Mouse (Mus musculus) midbrain, embryonic 16.5 days (tissue): ENCODE data around the gene Pigh. TPM values are rescaled to one million over a fixed set of nuclear protein-coding genes. Genes with fewer than 3 reads are reported as not detected.

Experiments used
- ATAC-seq: fragments of 200-750 bp; cut with Nextera tagmentation; 2 replicates; pipeline ENCODE4 v1.8.0; 2017; ENCODE audit warnings: moderate TSS enrichment
- H3K27ac ChIP-seq: fragments of 300-500 bp; sonication (generic); 2 replicates; pipeline ENCODE4 v1.5.1; 2014; ENCODE audit warnings: mild to moderate bottlenecking, low read length, mixed read lengths
- H3K27me3 ChIP-seq: fragments of 300-500 bp; sonication (generic); 2 replicates; pipeline ENCODE4 v1.6.1; 2014; ENCODE audit warnings: low read depth, low read length, mixed read lengths; ENCODE audit not compliant: control insufficient read depth, insufficient read depth
- H3K36me3 ChIP-seq: fragments of 300-500 bp; sonication (generic); 2 replicates; pipeline ENCODE4 v1.6.1; 2014; ENCODE audit warnings: mild to moderate bottlenecking, low read length, moderate library complexity, mixed read lengths; ENCODE audit not compliant: control insufficient read depth, insufficient read depth
- H3K4me1 ChIP-seq: fragments of 300-500 bp; sonication (generic); 2 replicates; pipeline ENCODE4 v1.6.1; 2014; ENCODE audit warnings: mild to moderate bottlenecking, low read length, mixed read lengths; ENCODE audit not compliant: control insufficient read depth, insufficient read depth
- H3K4me2 ChIP-seq: fragments of 300-500 bp; sonication (generic); 2 replicates; pipeline ENCODE4 v1.6.1; 2014; ENCODE audit warnings: mild to moderate bottlenecking, low read length, mixed read lengths
- H3K4me3 ChIP-seq: fragments of 300-500 bp; sonication (generic); 2 replicates; pipeline ENCODE4 v1.5.1; 2014; ENCODE audit warnings: low read depth, mild to moderate bottlenecking, low read length, moderate library complexity, mixed read lengths
- H3K9ac ChIP-seq: fragments of 300-500 bp; sonication (generic); 2 replicates; pipeline ENCODE4 v1.6.1; 2014; ENCODE audit warnings: low read depth, low read length, mixed read lengths
- H3K9me3 ChIP-seq: fragments of 300-500 bp; sonication (generic); replicated peaks from 2 replicates; pipeline ENCODE4 v1.6.1; 2014; ENCODE audit warnings: mild to moderate bottlenecking, low read length, mixed read lengths; ENCODE audit not compliant: control insufficient read depth, poor library complexity, severe bottlenecking
- WGBS: fragments of 180-500 bp; shearing (Covaris S2); extraction: QIAGEN DNeasy Blood & Tissue Kit; methylation state at CpG from one replicate; pipeline ENCODE4 v1.1.7; 2014; 5-methylcytosine and 5-hydroxymethylcytosine counted together
- polyA plus RNA-seq: library from polyadenylated mRNA; unstranded; fragments of >200 nt; fragmentation: Nextera tagmentation; extraction: Ambion mirVana; gene quantifications from 2 replicates; pipeline ENCODE4 v1.2.1, GENCODE M21; 2015

Pigh gene
- polyA plus RNA-seq, 1 experiment from 2014 or later, result 19.6 TPM

GRCm38 (mm10) chr12:79059573-79059972 is 29.9 kb downstream of the Pigh start:
- Histone ChIP-seq H3K36me3 (peaks cover 7% of the 10 kb centered on the region; the same call in 1 of the 2 replicates), H3K4me2 (no peak overlapping the region), H3K27ac (no peak overlapping the region), H3K9me3 (no peaks in the 10 kb centered on the region), H3K27me3 (no peaks in the 10 kb centered on the region), H3K4me1 (no peaks in the 10 kb centered on the region), H3K9ac (no peak overlapping the region), H3K4me3 (no peak overlapping the region)
- no peak for ATAC-seq
- 77% methylated on average over 6 of the region's 6 CpGs for WGBS

- no peak for ATAC-seq
- H3K9ac ChIP-seq, result no peak overlapping the region
Measured at GRCm38 (mm10) chr12:79055276-79055675, 34.2 kb downstream of the Pigh start.

GRCm38 (mm10) chr12:79052073-79052472 is 37.4 kb downstream of the Pigh start:
- Histone ChIP-seq H3K4me1 (no peaks in the 10 kb centered on the region), H3K9ac (no peak overlapping the region), H3K27me3 (no peaks in the 10 kb centered on the region), H3K36me3 (peaks cover 13% of the 10 kb centered on the region; the same call in 1 of the 2 replicates), H3K4me2 (no peak overlapping the region), H3K27ac (no peak overlapping the region), H3K4me3 (no peak overlapping the region), H3K9me3 (no peaks in the 10 kb centered on the region)
- WGBS, result 95% methylated on average over 2 of the region's 2 CpGs
- ATAC-seq, result no peak

More at GRCm38 (mm10) chr12:79055276-79055675, 34.2 kb downstream of the Pigh start:
- Histone ChIP-seq H3K4me1 (no peaks in the 10 kb centered on the region), H3K4me2 (no peak overlapping the region), H3K27me3 (no peaks in the 10 kb centered on the region), H3K4me3 (no peak overlapping the region), H3K36me3 (peaks cover 17% of the 10 kb centered on the region; the same call in 1 of the 2 replicates), H3K9me3 (no peaks in the 10 kb centered on the region), H3K27ac (no peak overlapping the region)
- WGBS, result 96% methylated on average over 7 of the region's 7 CpGs

- Histone ChIP-seq H3K4me3 (no peak overlapping the region), H3K9me3 (no peaks in the 10 kb centered on the region), H3K27me3 (no peaks in the 10 kb centered on the region), H3K9ac (no peak overlapping the region), H3K27ac (no peak overlapping the region), H3K4me2 (no peak overlapping the region), H3K36me3 (peaks cover 13% of the 10 kb centered on the region; the same call in 1 of the 2 replicates), H3K4me1 (no peaks in the 10 kb centered on the region)
- 82% methylated on average over 3 of the region's 3 CpGs for WGBS
- ATAC-seq, result no peak
Measured at GRCm38 (mm10) chr12:79050545-79051212, 38.8 kb downstream of the Pigh start.

GRCm38 (mm10) chr12:79049807-79050206 is 39.6 kb downstream of the Pigh start:
- Histone ChIP-seq H3K4me3 (no peak overlapping the region), H3K36me3 (peaks cover 11% of the 10 kb centered on the region; the same call in 1 of the 2 replicates), H3K9ac (no peak overlapping the region), H3K9me3 (no peaks in the 10 kb centered on the region), H3K27me3 (no peaks in the 10 kb centered on the region), H3K4me2 (no peak overlapping the region), H3K27ac (no peak overlapping the region), H3K4me1 (no peaks in the 10 kb centered on the region)
- 73% methylated on average over 2 of the region's 2 CpGs for WGBS
- ATAC-seq, result no peak

- no peak overlapping the region for H3K27ac ChIP-seq
- H3K4me3 ChIP-seq, result no peak overlapping the region
- no peak overlapping the region for H3K9ac ChIP-seq
- H3K36me3 ChIP-seq, result peaks cover 7% of the 10 kb centered on the region; the same call in 1 of the 2 replicates
- 82% methylated on average over 1 of the region's 1 CpGs for WGBS
- ATAC-seq, result no peak
- no peaks in the 10 kb centered on the region for H3K27me3 ChIP-seq
- no peaks in the 10 kb centered on the region for H3K4me1 ChIP-seq
- no peak overlapping the region for H3K4me2 ChIP-seq
- H3K9me3 ChIP-seq, result no peaks in the 10 kb centered on the region
Measured at GRCm38 (mm10) chr12:79048898-79049297, 40.6 kb downstream of the Pigh start.

- H3K9ac ChIP-seq, result no peak overlapping the region
- no peak overlapping the region for H3K4me2 ChIP-seq
- H3K27me3 ChIP-seq, result no peaks in the 10 kb centered on the region
- H3K4me1 ChIP-seq, result no peaks in the 10 kb centered on the region
- H3K36me3 ChIP-seq, result 0 out of 2 replicates have a peak, but pooled peaks cover 3% of the 10 kb centered on the region
- no peak overlapping the region for H3K4me3 ChIP-seq
- 94% methylated on average over 7 of the region's 7 CpGs for WGBS
- no peaks in the 10 kb centered on the region for H3K9me3 ChIP-seq
- no peak overlapping the region for H3K27ac ChIP-seq
- no peak for ATAC-seq
Measured at GRCm38 (mm10) chr12:79047203-79047602, 42.2 kb downstream of the Pigh start.

GRCm38 (mm10) chr12:79046171-79046570 is 43.3 kb downstream of the Pigh start:
- Histone ChIP-seq H3K9me3 (no peaks in the 10 kb centered on the region), H3K27ac (no peak overlapping the region), H3K36me3 (no peaks in the 10 kb centered on the region), H3K4me3 (no peak overlapping the region), H3K4me2 (no peak overlapping the region), H3K4me1 (no peaks in the 10 kb centered on the region), H3K27me3 (no peaks in the 10 kb centered on the region), H3K9ac (no peak overlapping the region)
- WGBS, result 76% methylated on average over 6 of the region's 6 CpGs
- ATAC-seq, result no peak

GRCm38 (mm10) chr12:79044668-79045067 is 44.8 kb downstream of the Pigh start:
- no peak overlapping the region for H3K9ac ChIP-seq
- H3K4me2 ChIP-seq, result no peak overlapping the region
- ATAC-seq, result no peak
- no peaks in the 10 kb centered on the region for H3K9me3 ChIP-seq
- no peak overlapping the region for H3K4me3 ChIP-seq
- no peaks in the 10 kb centered on the region for H3K4me1 ChIP-seq
- no peaks in the 10 kb centered on the region for H3K36me3 ChIP-seq
- 92% methylated on average over 8 of the region's 8 CpGs for WGBS
- H3K27ac ChIP-seq, result no peak overlapping the region
- no peaks in the 10 kb centered on the region for H3K27me3 ChIP-seq
